Mouse (Mus musculus) small intestine, adult 2 months (tissue): ENCODE results near the gene Mthfd2.

Source experiments
- CTCF ChIP-seq: fragments of 200-500 bp; IDR thresholded peaks from 2 replicates; pipeline ENCODE4 v1.5.1; 2012; ENCODE audit warnings: low read depth, mild to moderate bottlenecking, control low read depth, inconsistent platforms, low read length, moderate library complexity, mixed read lengths; ENCODE audit not compliant: insufficient replicate concordance, insufficient read length; ENCODE audit errors: extremely low read depth
- POLR2A ChIP-seq: fragments of 200-500 bp; IDR thresholded peaks from 2 replicates; pipeline ENCODE4 v1.6.1; 2012; ENCODE audit warnings: low read depth, mild to moderate bottlenecking, control low read depth, inconsistent platforms, low read length, moderate library complexity

DNA sequence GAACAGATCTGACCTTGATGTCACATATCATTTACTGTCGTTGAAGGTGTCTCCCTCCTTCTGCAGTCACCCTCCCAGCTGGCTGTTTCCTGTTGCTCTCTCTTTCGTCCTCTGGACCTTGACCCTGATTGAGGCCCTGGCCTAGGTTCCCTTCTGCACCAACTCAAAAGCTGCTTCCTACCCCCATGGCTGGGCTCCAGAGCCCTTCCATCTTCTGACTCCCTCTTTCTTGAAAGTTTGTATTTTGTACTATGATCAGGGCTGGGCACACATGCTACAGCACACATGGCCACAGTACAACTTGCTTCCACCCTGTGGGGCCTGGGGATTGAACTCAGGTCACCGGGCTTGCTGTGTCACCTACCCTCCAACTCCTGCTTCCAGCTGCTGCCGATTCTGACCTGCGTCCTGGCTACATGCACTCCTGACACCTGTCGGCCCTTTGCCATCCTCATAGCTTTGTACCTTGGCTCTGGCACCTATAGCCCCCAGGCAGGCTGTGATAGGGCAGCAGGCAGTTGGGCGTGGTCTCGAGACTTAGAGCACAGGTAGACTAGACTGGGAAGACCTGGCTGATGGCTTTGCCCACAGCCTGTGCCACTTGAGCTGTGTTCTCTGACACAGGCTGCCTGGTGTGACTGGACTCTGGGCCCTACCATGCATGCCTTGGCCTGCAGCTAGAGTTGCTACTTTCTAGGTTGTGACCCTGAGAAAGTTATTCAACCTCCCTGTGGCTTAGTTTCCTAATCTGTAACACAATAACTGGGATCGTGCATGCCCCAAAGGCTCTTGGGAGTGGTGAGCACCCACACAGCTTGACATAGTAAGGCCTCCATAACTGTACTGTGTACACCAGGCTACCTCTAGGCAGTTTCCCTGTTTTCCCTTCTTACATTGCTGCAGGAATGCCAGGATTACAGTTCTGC is 29.4 kb upstream of the Mthfd2 start:
- no peak for TF ChIP-seq CTCF
- TF ChIP-seq POLR2A, result no peak
